Mouse (Mus musculus): ENCODE data around the gene Cdk14. TPM values are rescaled to one million over a fixed set of nuclear protein-coding genes. Genes with fewer than 3 reads are reported as not detected.

Gene Cdk14
- total RNA-seq, 2 experiments from 2014 or later = 218 to 229 TPM

DNA sequence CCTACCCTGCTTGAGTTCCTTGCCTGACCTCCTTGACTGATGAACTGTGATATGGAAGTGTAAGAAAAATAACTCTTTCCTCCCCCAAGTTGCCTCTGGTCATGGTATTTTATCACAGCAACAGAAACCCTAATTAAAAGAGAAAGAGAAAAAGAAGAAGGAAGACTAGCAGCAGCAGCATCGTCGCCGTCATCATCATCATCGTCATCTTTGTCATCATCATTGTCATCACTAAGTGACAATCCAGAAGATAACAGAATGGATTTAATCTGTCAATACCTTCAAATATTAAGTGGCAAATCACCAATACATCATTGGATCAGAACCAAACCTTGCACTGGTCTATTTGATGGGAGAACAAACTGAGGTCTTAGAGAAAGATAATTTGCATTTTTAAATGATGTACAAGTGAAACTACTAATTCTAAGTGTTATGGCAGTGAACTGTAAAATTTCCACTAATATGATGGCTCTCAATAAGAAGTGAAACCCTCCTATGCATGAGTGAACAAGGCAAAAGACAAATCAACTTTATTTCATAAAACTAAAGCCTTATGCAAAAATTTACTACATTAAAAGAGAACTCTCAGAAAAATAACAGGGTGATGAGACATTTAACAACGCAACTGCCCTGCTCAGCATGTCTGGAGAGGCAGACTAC lies 225.4 kb downstream of the Cdk14 start:
- no peak for DNase-seq (ENCODE audit: low spot score in 2 of 2)

- no peak for DNase-seq (ENCODE audit: low spot score in 2 of 2)
These were observed 230.5 kb downstream of the Cdk14 start for GRCm38 (mm10) chr5:5189590-5189989.

- DNase-seq (ENCODE audit: low spot score in 2 of 2) = no peak
These were observed 233.9 kb downstream of the Cdk14 start for GRCm38 (mm10) chr5:5185987-5186742.

- peak in 1 of 2 experiments; percentile 20 for DNase-seq (ENCODE audit: low spot score in 2 of 2)
These were observed 234.6 kb downstream of the Cdk14 start for GRCm38 (mm10) chr5:5185521-5185920.

GRCm38 (mm10) chr5:5180711-5181110 lies 239.4 kb downstream of the Cdk14 start:
- DNase-seq (ENCODE audit: low spot score in 2 of 2) = no peak

GRCm38 (mm10) chr5:5180311-5180710 lies 239.8 kb downstream of the Cdk14 start:
- no peak for DNase-seq (ENCODE audit: low spot score in 2 of 2)

GRCm38 (mm10) chr5:5176052-5176451 lies 244.1 kb downstream of the Cdk14 start:
- DNase-seq (ENCODE audit: low spot score in 2 of 2) = no peak

- no peak for DNase-seq (ENCODE audit: low spot score in 2 of 2)
These were observed 244.5 kb downstream of the Cdk14 start for GRCm38 (mm10) chr5:5175611-5176010.

GRCm38 (mm10) chr5:5175090-5175489 lies 245.0 kb downstream of the Cdk14 start:
- no peak for DNase-seq (ENCODE audit: low spot score in 2 of 2)

GRCm38 (mm10) chr5:5166086-5166485 lies 254.0 kb downstream of the Cdk14 start:
- DNase-seq (ENCODE audit: low spot score in 2 of 2) = no peak

DNA sequence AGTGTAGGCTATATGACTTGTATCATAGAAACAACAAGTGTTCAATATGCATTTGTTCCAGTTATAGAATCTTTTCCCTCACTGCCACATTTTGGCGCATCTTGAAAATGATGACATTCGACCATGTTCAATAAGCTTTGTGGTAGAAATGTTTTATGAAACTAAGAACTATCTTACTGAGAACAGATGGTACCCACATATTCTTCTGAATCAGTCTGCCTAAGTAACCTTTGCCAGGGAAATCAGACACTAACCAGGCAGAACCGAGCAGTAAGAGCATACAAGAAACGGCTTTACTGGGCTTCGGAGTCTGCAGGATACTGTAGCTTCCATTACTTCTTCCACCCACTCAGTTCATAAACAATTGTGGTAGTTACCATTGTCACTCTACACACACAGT lies 255.8 kb downstream of the Cdk14 start:
- DNase-seq (ENCODE audit: low spot score in 2 of 2) = peak in 1 of 2 experiments; percentile 22

DNA sequence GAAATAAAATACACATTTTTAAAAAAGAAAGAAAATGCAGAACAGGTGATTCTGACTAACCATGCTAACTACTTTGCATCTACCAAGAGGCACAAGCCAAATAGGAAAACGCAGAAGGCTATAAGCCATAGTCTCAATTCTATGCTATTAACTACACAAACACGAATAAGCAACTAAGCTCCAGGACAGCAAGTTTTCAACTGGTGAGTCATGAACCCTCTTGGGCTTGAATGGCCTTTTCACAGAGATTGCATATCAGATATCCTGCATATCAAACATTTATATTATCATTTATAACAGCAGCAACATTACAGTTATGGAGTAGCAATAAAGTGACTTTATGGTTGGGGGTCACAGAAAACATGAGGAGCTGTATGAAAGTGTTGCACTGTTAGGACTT lies 256.3 kb downstream of the Cdk14 start:
- DNase-seq (ENCODE audit: low spot score in 2 of 2) = no peak

DNA sequence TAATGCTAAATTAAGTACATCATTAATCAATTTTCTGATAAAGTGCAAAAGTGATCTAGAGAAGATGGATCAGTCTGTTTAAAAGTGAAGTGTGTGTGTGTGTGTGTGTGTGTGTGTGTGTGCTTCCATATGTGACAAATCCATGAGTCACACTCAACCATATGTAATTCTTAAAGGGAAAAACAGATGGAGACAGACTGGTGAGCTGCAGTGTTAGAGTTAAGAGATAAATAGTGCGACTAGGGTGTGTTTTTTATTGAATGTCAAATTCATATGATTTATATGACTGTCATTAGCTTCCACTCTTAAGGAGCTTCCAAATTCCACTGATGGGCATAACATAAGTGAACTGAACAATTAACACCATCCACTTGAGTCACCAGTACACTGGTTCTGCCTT lies 260.6 kb downstream of the Cdk14 start:
- peak in 1 of 2 experiments; percentile 24 for DNase-seq (ENCODE audit: low spot score in 2 of 2)

GRCm38 (mm10) chr5:5139855-5140254 lies 280.3 kb downstream of the Cdk14 start:
- DNase-seq (ENCODE audit: low spot score in 2 of 2) = no peak

DNA sequence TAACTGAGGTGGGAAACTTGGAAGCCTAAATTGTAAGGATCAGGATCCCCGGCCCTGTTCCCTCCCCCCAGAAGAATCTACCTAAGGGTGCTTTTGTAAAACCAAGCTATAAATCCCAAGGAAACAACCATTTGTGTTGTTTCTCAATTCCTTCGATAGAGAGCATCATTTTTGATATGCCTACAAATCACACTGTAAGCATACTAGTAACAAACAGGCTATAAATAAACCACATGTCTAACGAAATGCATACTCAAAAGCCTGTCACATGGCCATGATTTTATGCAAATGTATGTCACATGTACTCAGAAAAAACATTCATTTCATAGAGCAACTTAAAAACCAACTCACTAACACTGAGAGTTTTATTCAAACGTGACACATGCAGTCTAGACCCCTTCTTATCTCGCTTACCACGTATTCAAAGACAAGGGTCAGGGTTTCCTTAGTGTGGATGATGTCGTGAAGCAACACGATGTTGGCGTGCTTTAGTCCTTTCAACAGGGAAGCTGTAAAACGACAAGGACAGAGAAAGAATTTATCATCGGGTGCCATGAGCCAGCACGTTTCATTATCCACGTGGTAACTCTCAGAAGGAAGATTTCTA lies 285.1 kb downstream of the Cdk14 start:
- DNase-seq (ENCODE audit: low spot score in 2 of 2) = no peak

DNA sequence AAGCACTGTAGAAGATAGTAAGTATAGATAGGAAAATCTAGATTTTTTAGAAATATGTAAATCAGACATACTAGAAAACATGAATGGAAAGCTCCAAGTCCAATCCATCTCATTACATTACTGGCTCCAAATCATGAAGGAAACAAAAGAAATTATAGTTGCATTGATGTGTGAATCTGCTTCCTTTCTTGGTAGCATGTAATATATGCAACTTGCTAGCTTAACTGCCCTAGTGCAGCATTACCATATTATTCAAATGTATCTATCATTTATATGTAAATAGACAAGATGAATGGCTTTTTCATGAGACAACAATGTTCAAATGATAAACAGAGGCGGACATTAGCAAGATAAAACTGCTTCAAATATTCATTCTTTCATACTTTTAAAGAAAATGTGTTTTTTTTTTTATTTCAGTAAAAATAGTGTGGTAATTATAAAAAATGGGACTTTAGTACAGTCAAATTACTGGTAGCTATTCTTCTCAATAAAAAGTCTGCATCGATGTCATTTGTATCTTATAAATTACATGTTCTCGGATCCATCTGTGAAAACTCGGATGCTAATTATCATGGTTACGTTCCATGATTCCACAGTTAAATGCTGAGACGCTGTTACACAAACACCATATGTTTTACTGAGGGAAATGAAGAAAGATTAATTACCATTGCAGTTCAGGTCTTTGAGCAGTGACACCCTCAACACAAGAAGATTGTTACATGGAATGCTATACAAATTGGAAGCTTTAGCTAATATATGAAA lies 285.8 kb downstream of the Cdk14 start:
- peak in 1 of 2 experiments; percentile 36 for DNase-seq (ENCODE audit: low spot score in 2 of 2)

- DNase-seq (ENCODE audit: low spot score in 2 of 2) = no peak
These were observed 291.3 kb downstream of the Cdk14 start for GRCm38 (mm10) chr5:5128852-5129251.

DNA sequence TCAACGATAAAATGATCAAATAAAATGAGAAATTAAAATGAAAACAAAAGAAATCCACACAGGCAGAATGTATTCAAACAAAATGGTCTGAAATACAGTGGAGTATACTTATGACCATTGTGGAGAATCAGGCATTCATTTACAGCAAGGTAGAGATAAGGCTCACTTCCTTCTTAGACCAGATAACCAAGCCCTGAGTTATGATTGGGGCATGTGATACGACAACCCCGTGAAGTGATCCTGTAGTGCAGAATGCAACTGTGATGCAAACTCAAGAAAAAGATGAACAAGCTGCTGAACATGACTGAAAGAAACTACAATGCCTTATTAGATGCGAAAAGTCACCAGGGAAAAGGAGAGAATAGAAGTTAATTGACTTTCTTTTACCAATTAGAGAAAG lies 295.5 kb downstream of the Cdk14 start:
- no peak for DNase-seq (ENCODE audit: low spot score in 2 of 2)

DNA sequence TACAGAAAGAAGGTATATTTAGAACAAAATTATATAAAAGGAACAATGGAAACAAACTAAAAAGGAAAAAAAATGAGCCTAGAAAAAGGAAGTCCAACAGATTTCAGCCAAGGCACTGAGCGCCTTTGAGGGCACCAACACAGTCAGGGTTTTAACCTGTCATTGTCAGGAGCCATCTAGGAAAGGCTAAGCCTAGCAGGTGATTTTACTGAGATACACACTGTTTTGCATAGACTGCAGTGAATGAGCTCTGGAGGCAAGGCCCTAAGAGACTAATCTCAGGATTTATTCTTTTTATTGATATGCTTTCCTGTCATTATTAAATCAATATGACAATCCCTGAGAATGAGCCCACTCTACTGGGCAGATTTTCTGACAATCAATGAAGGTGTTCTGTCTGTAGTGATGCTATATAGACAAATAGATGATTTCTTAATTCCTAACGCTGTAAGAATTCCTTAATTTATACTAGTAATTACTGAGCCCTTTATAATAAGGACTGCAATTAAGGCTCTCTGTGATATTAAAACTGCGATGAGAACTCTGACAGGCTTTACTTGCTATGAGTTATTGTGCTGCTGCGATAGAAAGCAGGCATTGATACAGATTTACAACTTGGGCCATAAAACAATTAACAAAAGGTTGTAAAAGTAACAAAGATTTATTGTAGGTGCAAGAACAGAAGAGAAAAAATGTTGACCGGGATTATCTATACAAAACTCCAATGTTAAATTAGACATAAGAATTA lies 303.2 kb downstream of the Cdk14 start:
- DNase-seq (ENCODE audit: low spot score in 2 of 2) = no peak

- DNase-seq (ENCODE audit: low spot score in 2 of 2) = no peak
These were observed 304.6 kb downstream of the Cdk14 start for GRCm38 (mm10) chr5:5115546-5115945.

- DNase-seq (ENCODE audit: low spot score in 2 of 2) = no peak
These were observed 310.5 kb downstream of the Cdk14 start for GRCm38 (mm10) chr5:5109621-5110020.

Data from layer of hippocampus, postnatal 14 days (tissue).